Mouse (Mus musculus): ENCODE measurements at regions not wholly inside any gene's neighbourhood (a gene's known extent, or its start where the extent isn't known, plus 50 kb on each side); places are given as distances from the start of the nearest gene placed in this dataset.
A peak's percentile ranks its signal among the peaks of the same experiment; 100 is the strongest.

DNA sequence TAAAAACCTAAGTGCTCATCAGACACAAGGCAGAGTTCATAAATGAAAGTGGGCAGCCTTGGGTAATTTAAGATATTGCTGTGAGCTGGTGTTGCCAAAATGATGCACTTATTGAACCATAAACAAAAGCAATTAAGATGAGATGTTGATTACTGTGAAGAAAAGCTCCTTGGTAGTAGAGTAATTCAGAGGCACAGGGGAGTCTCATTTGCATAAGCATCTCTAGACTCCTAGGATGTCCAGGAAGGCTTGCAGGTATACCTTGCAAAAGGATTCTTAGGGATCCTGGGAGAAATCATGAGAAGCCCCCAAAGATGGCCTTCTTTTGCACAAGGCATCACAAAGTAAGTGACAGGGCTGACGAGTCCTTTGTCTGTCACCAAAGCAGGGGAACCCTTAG lies 640.5 kb upstream of the Cdh11 start:
- no peak for DNase-seq (ENCODE audit: low read depth, low spot score)

- no peak for DNase-seq (ENCODE audit: low read depth, low spot score)
These were observed 645.5 kb upstream of the Cdh11 start for GRCm38 (mm10) chr8:103430874-103431492.

- no peak for DNase-seq (ENCODE audit: low read depth, low spot score)
These were observed 648.2 kb upstream of the Cdh11 start for GRCm38 (mm10) chr8:103433532-103434105.

GRCm38 (mm10) chr8:103438995-103439717 lies 653.7 kb upstream of the Cdh11 start:
- no peak for DNase-seq (ENCODE audit: low read depth, low spot score)

GRCm38 (mm10) chr8:103441163-103441562 lies 655.7 kb upstream of the Cdh11 start:
- DNase-seq (ENCODE audit: low read depth, low spot score) = no peak

DNA sequence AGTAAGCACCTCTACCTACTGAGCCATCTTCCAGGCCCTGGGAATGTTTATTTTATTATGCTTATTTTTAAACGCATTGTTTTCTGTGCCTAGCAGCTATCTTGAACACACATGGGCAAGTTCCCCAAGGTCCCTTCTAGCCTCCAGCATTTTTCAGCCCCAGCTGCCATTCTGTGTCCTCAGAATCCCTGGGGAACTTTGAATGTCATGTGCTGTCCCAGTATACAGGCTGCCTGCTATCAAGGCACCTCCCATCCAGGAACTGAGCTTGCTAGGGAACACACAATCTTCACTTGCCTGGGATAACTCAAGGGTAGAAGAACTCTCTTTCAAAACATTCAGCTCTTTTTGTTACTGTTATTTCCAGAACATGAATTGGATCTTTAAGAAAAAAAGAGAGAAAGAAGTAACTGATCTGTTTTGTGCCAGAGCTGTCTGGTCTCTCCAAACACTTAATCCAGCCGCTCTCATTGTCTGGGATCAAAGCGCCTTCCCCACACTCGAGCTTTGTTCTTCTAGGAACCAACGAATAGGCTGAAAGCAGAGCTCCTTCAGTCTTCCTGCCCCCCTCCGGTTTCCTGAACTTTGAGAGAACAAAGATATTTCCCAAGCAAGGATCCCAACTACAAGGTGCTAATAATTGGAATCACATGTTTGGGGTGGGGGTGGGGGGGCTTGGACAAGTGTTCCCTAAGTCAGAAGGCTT lies 657.1 kb upstream of the Cdh11 start:
- DNase-seq (ENCODE audit: low read depth, low spot score) = no peak

DNA sequence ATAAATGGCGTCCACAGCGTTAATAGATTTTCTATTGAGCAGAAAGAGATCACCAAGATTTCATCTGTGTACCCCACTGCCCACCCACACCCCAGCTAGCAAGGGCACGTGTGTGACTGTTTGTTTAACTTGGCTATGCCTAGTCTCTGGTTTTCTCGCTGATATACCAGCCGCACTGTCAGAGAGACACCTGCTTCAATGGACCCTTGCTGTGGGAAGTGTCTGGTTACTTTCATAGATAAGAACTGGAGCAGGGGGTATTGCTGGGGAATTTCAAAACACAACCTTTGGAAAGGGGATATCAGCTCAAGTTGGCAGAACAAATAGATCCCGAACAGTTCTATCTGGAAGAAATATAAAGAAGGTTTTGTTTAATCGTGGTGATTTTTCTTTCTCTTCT lies 656.8 kb upstream of the Cdh5 start:
- DNase-seq (ENCODE audit: low read depth, low spot score) = no peak

GRCm38 (mm10) chr8:103445378-103445777 lies 656.0 kb upstream of the Cdh5 start:
- no peak for DNase-seq (ENCODE audit: low read depth, low spot score)

DNA sequence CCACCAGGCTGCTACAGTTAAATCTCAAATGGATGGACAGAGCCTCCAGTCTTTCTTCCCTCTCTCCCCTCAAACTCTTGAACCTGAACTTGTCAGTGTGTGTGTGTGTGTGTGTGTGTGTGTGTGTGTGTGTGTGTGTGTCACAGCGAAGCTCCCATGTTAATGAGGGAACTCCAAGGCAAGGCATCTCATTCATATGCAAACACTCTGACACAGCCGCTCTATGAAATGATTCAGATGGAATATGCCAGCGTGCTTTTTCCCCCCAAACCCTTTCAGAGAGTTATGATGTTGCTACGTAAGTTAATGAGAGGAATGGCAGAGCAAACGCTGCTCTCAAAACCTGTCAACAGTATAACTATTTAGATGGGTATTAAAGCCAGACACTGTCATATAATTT lies 653.5 kb upstream of the Cdh5 start:
- DNase-seq (ENCODE audit: low read depth, low spot score) = no peak

GRCm38 (mm10) chr8:103451381-103452018 lies 649.9 kb upstream of the Cdh5 start:
- DNase-seq (ENCODE audit: low read depth, low spot score) = no peak

GRCm38 (mm10) chr8:103457176-103457575 lies 644.2 kb upstream of the Cdh5 start:
- DNase-seq (ENCODE audit: low read depth, low spot score) = no peak

DNA sequence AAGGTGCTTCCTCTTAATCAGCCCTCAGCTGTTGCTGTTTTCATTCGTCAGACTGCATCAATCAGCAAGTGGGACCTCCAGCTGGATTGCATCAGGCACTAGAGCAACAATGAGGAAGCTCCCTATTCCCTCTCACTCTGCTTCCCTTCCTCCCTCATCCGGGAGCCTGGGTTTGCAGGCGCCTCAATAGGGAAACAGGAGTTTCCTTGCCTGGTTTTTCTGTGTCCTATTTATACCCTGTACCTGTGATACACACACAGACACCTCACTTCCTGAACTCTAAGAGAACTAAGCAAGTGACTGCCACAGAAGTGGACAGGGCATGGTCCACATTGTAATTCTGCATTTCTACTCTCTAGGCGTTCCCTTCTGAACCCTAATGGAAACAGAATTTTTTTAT lies 637.9 kb upstream of the Cdh5 start:
- no peak for DNase-seq (ENCODE audit: low read depth, low spot score)

DNA sequence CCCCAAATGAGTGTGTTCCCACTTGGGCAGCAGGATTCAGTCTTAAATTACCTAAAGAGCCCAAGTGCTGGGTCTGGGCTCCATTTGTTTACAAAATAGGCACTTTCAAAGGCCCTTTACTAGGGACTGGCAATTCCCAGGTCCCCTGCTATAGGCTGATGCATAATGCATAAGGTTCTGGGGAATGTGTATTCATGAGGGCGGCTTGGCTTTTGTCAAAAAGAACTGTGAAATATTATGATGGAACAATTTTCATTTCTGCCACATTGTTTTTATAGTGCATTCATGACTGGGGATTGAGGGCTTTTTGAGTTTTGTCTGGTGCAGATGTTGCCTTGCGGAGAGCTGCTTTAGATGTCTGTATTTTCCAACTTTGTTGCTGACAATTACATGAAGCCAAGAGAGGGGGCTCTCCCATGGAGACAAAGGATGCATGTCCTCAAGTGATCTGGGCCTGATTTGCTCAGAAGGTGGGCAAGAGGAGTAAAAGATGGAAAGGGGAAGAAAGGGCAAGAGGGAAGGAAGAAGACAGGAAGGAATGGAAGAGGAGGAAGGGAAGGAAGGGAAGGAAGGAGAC lies 636.6 kb upstream of the Cdh5 start:
- DNase-seq (ENCODE audit: low read depth, low spot score) = no peak

DNA sequence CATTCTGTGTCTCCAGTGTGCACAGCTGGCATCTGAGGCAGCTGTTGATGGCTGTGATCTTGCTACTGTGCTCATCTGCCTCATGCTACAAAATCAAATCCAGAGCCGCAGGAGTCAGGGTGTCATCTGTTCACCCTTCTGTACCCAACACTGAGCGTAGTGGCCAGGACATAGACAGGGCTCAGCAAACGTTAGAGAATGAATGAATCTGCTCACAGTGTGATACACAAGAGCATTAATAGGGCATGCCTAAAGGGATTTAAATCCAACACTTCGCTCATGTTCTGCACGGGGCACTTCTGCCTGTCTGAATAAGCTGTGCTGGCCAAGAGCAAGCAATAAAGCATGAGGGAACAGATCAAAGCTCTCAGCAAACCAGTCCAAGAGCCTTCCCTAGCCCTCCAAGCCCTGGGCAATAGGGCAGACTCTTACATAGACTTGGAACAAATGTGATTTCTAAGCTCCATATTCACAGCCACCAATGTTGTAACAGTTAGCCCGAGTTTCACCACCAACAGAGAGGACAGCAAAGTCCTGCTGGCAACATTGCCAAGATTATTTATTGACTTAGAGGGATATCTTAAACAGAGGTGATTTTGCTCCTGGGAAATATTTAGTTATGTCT lies 633.8 kb upstream of the Cdh5 start:
- DNase-seq (ENCODE audit: low read depth, low spot score) = peak; percentile 3

DNA sequence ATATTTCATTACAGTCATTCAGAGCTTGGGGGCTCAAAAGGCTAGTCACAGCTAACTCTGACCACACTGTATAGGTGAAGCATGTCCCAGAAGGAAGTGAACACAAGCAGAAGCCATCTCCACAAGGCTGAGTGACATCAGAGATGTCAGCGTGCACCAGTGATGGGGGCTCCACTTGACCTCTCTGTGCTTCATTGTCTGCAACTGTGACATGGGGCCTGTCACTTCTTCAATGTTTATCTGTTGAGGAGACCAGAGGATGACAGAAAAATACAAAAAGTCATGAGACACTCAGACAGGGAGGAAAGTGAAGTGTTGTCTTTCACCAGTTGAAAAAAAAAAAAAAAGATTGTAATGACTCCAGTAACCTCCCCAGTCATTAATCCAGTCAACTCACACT lies 632.4 kb upstream of the Cdh5 start:
- no peak for DNase-seq (ENCODE audit: low read depth, low spot score)

- DNase-seq (ENCODE audit: low read depth, low spot score) = no peak
These were observed 631.1 kb upstream of the Cdh5 start for GRCm38 (mm10) chr8:103470316-103470715.

- DNase-seq (ENCODE audit: low read depth, low spot score) = no peak
These were observed 625.3 kb upstream of the Cdh5 start for GRCm38 (mm10) chr8:103475816-103476797.

DNA sequence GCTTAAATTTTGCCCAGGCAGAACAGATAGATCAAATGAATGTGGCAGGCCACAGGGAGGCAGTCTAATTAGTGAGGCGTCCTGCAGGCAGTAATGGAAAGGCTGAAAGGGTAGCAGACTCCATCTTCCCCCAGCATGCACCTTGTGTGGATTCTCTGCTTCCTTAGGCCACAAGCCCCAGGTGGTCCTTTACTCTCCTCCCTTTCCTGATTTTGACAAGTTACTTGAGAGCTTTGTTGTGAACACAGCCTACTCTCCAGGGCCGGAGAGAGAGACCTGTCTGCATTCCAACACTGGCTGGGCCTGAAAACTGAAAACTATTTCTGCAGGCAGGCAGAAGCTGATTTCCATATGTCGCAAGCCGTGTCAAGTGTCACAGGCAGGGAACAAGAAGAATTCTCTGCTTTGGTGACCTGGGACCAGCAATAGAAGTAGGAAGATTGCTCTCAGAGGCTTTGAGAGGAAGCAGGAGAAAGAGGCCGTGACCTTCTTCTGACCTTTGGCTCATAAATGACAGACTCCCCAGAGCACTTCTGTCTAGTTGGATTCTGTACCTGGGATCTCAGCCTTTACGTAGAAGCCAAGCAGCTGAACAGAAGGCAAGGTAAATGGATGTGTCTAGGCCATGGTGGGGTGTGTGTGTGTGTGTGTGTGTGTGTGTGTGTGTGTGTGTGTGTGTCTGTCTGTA lies 619.2 kb upstream of the Cdh5 start:
- DNase-seq (ENCODE audit: low read depth, low spot score) = no peak

DNA sequence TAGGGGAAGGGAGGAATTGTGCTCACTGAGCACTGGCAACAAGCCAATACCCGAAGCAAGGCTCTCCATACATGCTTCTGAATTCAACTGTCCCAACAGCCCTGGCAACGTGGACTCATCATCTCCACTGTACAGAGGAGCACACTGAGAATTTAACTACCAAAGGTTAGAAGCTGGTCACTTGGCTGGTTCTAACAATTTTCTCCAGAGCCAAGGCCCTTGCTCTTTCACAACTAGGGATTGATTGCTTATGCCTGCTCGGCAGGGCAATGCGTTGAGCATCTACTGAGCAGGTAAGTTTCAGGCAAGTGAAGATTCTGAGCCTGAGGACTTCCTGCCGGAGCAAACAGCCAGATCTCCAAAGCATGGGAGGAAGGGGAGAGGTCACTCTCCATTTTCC lies 616.0 kb upstream of the Cdh5 start:
- DNase-seq (ENCODE audit: low read depth, low spot score) = no peak

All from skeletal muscle tissue, adult 2 months (tissue).